Mouse (Mus musculus) natural killer cell, adult 2 months (primary cell): ENCODE measurements around the gene Gpi1.
"Not testable (repeated sequence)": the region's sequence is repeated elsewhere in the genome, so short reads cannot be mapped to it uniquely, and the experiment has no call there.

ENCODE experiments used
- DNase-seq, 2 experiments: peaks; one replicate each; pipeline ENCODE4 v3.0.0; 2022; ENCODE audit warnings: low spot score in 2 of 2

Gene Gpi1

GRCm38 (mm10) chr7:34229691-34230111 is 435 bp downstream of the Gpi1 start:
- DNase-seq = peak in 1 of 2 experiments; percentile 4

DNA sequence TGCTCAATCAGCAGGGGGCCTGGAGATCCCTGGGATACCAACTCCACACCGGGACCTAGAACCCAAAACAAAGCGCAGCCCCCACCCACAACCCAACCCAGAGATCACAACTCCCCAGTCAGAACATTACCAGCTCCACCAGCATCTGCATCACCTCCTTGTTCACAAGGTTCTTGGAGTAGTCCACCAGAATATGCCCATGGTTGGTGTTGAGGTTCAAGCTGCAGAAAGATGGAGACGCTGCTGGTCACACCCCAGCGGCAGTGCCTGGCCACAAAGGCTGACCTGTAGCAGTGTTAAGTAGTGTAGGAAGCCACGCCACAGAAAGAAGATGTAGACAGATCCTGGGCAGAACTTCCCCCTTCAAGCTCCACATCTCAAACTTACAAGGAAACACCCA is 983 bp downstream of the Gpi1 start:
- no peak for DNase-seq

DNA sequence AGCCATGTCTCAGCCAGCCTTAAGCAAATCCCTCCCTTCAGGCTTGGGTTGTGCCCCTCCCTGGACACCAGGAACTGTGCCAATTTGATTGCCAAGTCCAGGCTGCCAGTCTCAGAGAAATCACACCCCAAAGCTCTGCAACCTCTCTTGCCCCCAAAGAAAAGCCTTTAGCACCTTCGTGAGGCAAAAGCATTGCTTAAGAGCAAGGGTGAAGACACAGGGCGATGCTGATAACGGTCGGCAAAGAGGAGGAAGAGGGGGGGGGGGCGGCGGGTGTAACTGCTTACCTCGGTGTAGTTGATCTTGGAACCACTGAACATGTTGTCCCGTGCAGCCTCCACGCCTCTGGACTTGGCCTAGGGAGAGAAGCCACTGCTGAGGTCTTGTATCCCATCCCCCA is 1.5 kb downstream of the Gpi1 start:
- DNase-seq = no peak

- DNase-seq = no peak
Measured at GRCm38 (mm10) chr7:34226846-34227245, 3.3 kb downstream of the Gpi1 start.

DNA sequence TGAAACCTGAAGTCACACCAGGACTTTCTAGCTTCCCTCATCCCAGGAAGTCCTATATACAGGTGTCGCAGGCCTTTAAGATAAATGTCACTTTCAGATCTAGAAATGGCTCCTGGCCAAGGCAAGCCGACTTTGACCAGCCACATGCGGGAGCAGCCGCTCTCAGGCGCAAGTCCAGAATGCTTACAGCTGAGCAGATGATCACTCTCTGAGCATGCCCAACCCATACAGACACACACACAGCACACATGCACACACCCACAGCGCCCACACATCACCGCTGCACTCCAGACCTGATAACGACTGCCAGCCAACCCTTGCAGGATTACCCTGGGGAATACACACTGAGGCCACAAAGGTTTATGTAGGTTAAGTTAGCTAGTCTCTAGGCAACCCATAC is 4.0 kb downstream of the Gpi1 start:
- DNase-seq = no peak

DNA sequence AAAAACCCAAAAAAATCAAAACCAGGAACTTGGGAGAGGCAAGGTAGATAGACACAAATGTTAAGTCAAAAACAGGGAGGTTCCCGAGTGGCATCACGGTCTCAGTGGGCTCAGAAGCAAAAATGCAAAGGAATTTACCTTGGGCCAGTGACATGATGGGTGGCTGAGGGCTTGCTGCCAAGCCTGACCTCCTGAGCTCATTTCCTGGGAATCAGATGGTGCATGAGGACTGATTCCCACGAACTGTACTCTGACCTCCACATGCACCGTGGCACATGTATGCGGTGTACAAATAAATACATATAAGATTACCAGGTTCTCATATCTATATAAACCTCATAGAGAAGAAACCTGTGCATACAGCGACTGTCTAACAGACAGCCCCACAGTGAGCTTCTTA is 5.8 kb downstream of the Gpi1 start:
- no peak for DNase-seq

GRCm38 (mm10) chr7:34222340-34222739 is 7.8 kb downstream of the Gpi1 start:
- DNase-seq = no peak

DNA sequence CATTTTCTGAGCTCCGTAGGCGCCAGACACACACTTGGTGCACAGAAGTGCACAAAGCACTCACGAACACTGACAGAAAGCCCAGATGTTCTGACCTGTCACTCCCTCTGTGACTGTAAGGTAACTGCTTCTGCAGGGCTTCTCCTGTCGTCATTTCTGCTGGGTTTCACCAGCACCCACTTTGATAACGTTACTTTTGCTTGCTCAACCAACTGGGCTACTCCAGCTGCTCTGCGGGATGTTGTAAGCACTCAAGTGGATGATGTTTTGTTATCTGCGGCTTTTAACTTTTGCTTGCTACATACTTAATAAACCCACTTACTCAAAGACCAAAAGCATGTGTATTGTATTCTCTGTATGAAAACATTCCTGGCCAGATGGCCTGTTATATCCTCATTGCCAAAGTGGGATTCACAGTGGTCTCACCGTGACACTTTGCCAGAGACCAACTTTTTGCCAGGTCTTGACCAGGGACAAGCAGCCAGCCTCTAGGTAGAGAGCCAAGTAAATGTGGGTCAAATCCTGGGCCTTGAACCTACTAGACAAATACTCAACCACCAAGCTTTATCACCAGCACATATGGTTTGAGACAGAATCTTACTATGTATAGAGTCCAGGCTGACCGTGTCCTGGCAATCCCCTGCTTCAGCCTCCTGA is 8.4 kb downstream of the Gpi1 start:
- no peak for DNase-seq

DNA sequence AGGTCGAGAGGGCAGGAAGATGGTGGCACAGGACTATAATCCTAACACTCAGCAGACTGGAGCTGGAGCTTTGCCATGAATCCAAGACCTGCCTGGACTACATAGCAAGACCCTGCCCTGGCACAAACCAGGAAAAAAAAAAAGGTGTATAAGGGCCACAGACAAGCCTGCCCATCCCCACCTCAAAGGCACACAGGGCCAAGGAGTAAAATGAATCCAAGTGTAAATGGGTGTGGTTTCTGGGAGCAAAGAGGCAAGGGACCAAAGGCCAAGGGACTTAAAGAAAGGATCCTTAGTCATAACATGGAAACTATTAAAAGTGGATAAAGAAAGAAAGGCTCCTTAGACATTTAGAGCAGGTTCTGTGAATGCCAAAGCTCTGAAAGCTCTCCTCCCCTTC is 11.6 kb downstream of the Gpi1 start:
- DNase-seq = no peak

- no peak for DNase-seq
Measured at GRCm38 (mm10) chr7:34216474-34216873, 13.7 kb downstream of the Gpi1 start.

GRCm38 (mm10) chr7:34215481-34215880 is 14.7 kb downstream of the Gpi1 start:
- no peak for DNase-seq

- DNase-seq = no peak
Measured at GRCm38 (mm10) chr7:34214644-34215043, 15.5 kb downstream of the Gpi1 start.

GRCm38 (mm10) chr7:34213281-34213680 is 16.9 kb downstream of the Gpi1 start:
- DNase-seq = no peak

DNA sequence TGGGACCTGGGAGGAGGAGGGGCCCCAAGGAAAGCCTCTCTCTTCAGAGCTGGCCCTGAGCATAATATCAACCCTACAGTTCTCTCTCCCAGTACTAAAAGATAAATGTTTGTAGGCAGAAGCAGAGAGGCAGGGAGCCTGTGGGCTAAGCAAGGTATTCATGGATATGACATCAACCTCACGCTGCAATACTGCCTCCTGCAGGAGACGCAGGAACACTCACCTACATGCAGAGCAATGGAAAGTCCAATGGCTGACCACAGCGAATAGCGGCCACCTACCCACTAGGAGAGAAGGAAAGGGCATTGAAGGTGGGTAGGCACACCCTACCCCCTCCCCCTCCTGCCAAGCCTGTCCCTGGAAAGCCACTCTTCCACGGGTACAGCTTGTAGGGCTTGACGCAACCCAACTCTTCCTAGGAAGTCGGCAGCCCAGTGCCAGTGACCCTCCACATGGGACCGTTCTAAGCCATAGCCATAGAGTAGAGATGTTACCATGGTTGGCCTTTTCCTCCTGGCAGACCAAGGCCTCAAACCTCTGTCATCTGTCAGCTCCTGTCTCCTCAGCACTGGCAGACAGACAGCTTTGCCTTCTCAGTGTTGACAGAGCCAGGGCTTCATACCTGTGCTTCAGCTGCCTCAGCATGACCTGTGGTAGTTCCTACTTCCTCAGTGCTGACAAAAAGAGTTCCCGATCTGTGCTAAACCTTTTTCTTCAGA is 21.9 kb downstream of the Gpi1 start:
- DNase-seq = no peak

- no peak for DNase-seq
Measured at GRCm38 (mm10) chr7:34206331-34206730, 23.8 kb downstream of the Gpi1 start.

DNA sequence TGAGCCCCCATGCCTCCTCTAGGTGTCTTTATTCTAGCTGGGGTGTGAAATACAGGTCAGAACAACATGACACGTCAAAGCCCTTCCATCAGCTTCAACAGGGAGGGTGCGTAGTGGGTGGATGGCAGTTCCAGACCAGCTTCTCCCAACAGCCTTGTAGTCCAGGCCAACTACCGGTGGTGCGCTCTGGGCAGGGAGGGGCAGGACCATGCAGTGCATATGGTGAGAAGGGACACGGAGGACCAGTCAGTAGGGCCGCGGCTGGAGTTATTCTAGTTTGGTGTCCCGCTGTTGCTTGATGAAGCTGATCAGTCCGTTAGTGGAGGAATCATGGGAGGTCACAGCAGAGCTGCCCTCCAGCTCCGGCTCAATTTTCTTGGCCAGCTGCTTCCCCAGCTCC is 28.0 kb downstream of the Gpi1 start:
- DNase-seq = not testable (repeated sequence)

- DNase-seq = no peak
Measured at GRCm38 (mm10) chr7:34200829-34201228, 29.3 kb downstream of the Gpi1 start.

GRCm38 (mm10) chr7:34198346-34198745 is 31.8 kb downstream of the Gpi1 start:
- peak; percentile 40 to 54 for DNase-seq

DNA sequence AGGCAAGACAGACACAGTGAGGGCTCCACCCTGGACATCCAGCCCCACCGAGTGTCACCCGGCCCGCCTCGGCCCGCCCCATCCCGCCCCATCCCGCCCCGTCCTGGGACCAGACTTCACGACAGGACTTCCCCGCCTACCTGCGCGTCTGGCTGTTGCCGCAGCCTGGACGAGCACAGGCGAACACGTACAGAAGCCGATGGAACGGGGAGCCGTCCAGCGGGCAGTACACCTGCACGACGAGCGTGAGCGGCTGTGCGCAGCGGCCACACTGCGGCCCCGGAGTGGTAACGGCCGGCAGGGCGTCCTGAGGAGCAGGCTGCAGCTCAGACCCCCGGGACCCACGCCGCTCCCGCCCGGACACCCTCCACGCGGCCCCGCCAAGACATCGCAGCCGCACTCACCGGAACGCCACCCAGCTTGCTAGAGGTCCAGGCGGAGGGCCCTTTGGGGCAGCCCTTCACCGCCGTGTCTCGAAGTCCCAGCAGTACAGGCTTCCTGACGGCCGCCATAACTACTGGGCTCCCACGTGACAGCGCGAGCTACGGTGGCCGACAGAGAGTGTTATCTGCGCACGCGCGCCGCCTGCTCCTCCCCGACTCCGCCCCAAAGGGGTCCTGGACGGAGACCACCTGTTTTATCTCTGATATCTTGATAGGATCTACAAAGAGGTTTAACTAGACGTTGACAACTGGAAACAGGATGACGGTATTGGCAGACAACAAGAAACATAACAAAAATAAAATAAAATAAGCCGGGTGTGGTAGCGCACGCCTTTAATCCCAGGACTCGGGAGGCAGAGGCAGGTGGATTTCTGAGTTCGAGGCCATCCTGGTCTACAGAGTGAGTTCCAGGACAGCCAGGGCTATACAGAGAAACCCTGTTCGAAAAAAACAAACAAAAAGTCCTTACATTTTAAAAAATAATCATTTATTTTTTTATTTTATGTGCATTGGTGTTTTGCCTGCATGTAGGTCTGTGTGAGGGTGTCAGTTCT is 33.7 kb downstream of the Gpi1 start, which contains the start of gene Pdcd2l:
Pdcd2l (minus strand) TSS at position 530 of the 997 bp plus-strand sequence.
- DNase-seq = peak; percentile 88 to 92

DNA sequence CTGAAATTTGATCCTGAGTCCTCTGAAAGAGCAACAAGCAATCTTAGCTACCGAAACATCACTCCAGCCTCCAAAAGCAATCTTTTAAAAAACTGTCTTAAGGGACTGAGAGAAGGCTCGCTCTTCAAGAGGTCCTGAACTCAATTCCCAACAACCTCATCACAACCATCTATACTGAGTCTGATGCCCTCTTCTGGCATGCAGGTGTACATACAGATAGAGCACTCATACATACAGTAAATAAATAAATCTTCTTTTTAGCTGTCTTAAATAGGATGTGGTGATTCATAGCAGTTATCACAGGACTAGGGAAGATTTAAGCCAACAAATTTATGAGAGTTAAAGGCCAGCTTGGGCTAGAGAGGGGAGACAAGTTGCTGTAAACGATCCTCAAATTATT is 34.5 kb downstream of the Gpi1 start:
- DNase-seq = no peak

GRCm38 (mm10) chr7:34192825-34193224 is 37.3 kb downstream of the Gpi1 start:
- DNase-seq = no peak

DNA sequence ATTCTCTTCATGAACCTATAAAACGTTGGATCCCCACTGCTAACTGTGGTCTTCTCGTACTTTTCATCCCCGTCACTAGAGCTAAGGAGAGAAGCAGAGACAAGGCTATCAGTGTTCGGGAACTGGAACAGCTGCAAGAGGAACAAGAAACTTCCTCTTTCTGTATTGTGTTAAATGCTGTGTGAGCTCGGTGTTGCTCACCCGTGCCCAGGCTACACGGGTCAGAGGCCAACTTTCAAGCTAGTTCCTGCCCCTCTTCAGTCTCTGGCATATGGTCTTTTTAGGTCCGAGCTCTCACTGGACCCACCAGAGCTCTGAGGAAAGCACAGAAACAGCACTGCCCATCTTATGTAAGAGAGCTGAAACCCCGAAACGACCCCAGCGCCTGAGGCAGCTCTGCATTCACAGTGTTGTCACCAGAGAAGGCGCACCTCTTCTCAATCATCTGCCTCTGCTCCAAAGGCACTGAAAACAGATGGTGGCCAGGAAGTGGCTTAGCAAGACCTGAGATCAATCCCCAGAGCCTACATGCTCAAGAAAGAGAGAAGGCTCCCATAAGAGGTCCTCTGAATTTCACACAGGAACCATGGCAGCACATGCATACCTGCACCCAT is 40.7 kb downstream of the Gpi1 start:
- DNase-seq = peak in 1 of 2 experiments; percentile 34
